Mouse (Mus musculus): Measurements from ENCODE around the gene Cldn18.

- no peak for TF ChIP-seq MXI1 (IDR thresholded peaks at IDR 0.05; ENCODE audit: low read depth, low read length)
- no peak for TF ChIP-seq TBP (IDR thresholded peaks at IDR 0.05; ENCODE audit: low read depth, low read length)
- TF ChIP-seq CTCF (IDR thresholded peaks at IDR 0.05 in 2 of 3, conservative IDR thresholded peaks at IDR 0.05 in 1 of 3; ENCODE audit: control insufficient read depth in 1 of 3, insufficient read depth in 1 of 3, low read depth in 2 of 3, low read length in 3 of 3, poor library complexity in 1 of 3, severe bottlenecking in 1 of 3): no peak
- TF ChIP-seq USF2 (IDR thresholded peaks at IDR 0.05; ENCODE audit: borderline replicate concordance in 1 of 2, insufficient read depth in 1 of 2, low read depth in 1 of 2, low read length in 2 of 2): no peak
- TF ChIP-seq POLR2A (IDR thresholded peaks at IDR 0.05; ENCODE audit: control insufficient read depth in 1 of 2, insufficient read depth in 1 of 2, low read depth in 1 of 2, low read length in 2 of 2, poor library complexity in 1 of 2): no peak
- TF ChIP-seq SMC3 (IDR thresholded peaks at IDR 0.05; ENCODE audit: low read depth, low read length): no peak
- TF ChIP-seq ZKSCAN1 (IDR thresholded peaks at IDR 0.05; ENCODE audit: low read depth, low read length): no peak
- no peak for TF ChIP-seq CHD1 (IDR thresholded peaks at IDR 0.05; ENCODE audit: low read depth, low read length)
- no peak for TF ChIP-seq TCF12 (IDR thresholded peaks at IDR 0.05; ENCODE audit: low read depth, low read length)
- TF ChIP-seq KAT2A (conservative IDR thresholded peaks at IDR 0.05; ENCODE audit: low read depth, low read length): no peak
- TF ChIP-seq BHLHE40 (IDR thresholded peaks at IDR 0.05; ENCODE audit: borderline replicate concordance, low read depth, low read length): no peak
- TF ChIP-seq MAFK (IDR thresholded peaks at IDR 0.05; ENCODE audit: borderline replicate concordance, low read depth, low read length): no peak
- no peak for TF ChIP-seq EP300 (IDR thresholded peaks at IDR 0.05; ENCODE audit: low read depth in 1 of 2, low read length in 2 of 2)
Observed at GRCm38 (mm10) chr9:99689796-99690195, 27.3 kb downstream of the Cldn18 start.
